Mouse (Mus musculus) cortical plate, adult 2 months (tissue): Measurements from ENCODE around the gene Rnf123.

Experiments used
- CTCF ChIP-seq: fragments of 200-500 bp; IDR thresholded peaks from 2 replicates; pipeline ENCODE4 v1.5.1; 2011; ENCODE audit warnings: mild to moderate bottlenecking, control low read depth, low read length; ENCODE audit not compliant: insufficient read depth; ENCODE audit errors: extremely low read depth
- POLR2A ChIP-seq: fragments of 200-500 bp; IDR thresholded peaks from 2 replicates; pipeline ENCODE4 v1.6.1; 2011; ENCODE audit warnings: mild to moderate bottlenecking, low read length, control low read depth; ENCODE audit not compliant: insufficient read depth; ENCODE audit errors: extremely low read depth

DNA sequence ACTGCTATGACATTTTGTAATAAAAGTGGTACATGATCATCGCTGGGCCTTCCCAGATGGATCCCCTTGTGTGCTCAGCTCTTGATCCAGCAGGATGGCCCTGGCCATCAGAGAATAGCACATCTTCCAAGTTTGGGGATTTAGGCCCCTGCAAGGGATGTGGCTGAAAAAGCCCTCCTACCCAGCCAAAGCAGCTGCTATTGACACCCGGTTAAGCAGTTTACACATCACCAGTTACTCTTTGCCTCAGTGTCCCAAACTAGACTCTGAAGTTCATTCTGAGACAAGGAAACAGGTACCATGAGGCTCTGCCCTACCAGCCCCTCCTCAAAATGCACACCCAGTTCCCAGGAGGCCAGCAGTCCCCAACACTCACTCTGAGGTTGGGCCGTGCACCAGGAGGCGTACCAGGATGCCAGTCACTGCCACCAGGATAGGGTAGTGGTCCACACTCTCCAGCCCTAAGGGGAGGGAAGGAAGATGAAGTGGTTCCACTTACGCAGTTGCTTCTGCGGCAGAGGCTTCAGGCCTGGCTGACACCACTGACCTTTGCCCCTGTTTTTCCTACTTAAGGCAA is 27.4 kb downstream of the Rnf123 start:
- no peak for TF ChIP-seq POLR2A
- TF ChIP-seq CTCF, result no peak
